Mouse (Mus musculus): Measurements from ENCODE around the gene Pde8b.

Gene Pde8b

GRCm38 (mm10) chr13:95249511-95250456, at the start of gene Pde8b:
Gene Pde8b, minus strand, starts transcription at chr13:95250336.
- in situ Hi-C loops (cut with MboI, MseI): no loop called here

GRCm38 (mm10) chr13:95291983-95292382, 41.8 kb upstream of the Pde8b start:
- in situ Hi-C loops (cut with MboI, MseI): no loop called here

- in situ Hi-C loops (cut with MboI, MseI): no loop called here
Observed at GRCm38 (mm10) chr13:95288027-95288426, 37.9 kb upstream of the Pde8b start.

- in situ Hi-C loops (cut with MboI, MseI): no loop called here
Observed at GRCm38 (mm10) chr13:95286989-95287388, 36.9 kb upstream of the Pde8b start.

- in situ Hi-C loops (cut with MboI, MseI): no loop called here
Observed at GRCm38 (mm10) chr13:95281740-95282673, 31.9 kb upstream of the Pde8b start.

GRCm38 (mm10) chr13:95278426-95279025, 28.4 kb upstream of the Pde8b start:
- in situ Hi-C loops (cut with MboI, MseI): no loop called here

GRCm38 (mm10) chr13:95264691-95265090, 14.6 kb upstream of the Pde8b start:
- in situ Hi-C loops (cut with MboI, MseI): no loop called here

- in situ Hi-C loops (cut with MboI, MseI): no loop called here
Observed at GRCm38 (mm10) chr13:95260886-95261789, 11.0 kb upstream of the Pde8b start.

GRCm38 (mm10) chr13:95260391-95260790, 10.3 kb upstream of the Pde8b start:
- in situ Hi-C loops (cut with MboI, MseI): no loop called here

GRCm38 (mm10) chr13:95257083-95257482, 6.9 kb upstream of the Pde8b start:
- in situ Hi-C loops (cut with MboI, MseI): no loop called here

- in situ Hi-C loops (cut with MboI, MseI): no loop called here
Observed at GRCm38 (mm10) chr13:95255083-95255482, 4.9 kb upstream of the Pde8b start.

- in situ Hi-C loops (cut with MboI, MseI): no loop called here
Observed at GRCm38 (mm10) chr13:95243026-95243425, 7.1 kb downstream of the Pde8b start.

- in situ Hi-C loops (cut with MboI, MseI): no loop called here
Observed at GRCm38 (mm10) chr13:95237488-95237887, 12.6 kb downstream of the Pde8b start.

GRCm38 (mm10) chr13:95235261-95235660, 14.9 kb downstream of the Pde8b start:
- in situ Hi-C loops (cut with MboI, MseI): no loop called here

GRCm38 (mm10) chr13:95231366-95232138, 18.6 kb downstream of the Pde8b start:
- in situ Hi-C loops (cut with MboI, MseI): no loop called here

GRCm38 (mm10) chr13:95230326-95230725, 19.8 kb downstream of the Pde8b start:
- in situ Hi-C loops (cut with MboI, MseI): no loop called here

GRCm38 (mm10) chr13:95224491-95224890, 25.6 kb downstream of the Pde8b start:
- in situ Hi-C loops (cut with MboI, MseI): no loop called here

GRCm38 (mm10) chr13:95223427-95223772, 26.7 kb downstream of the Pde8b start:
- in situ Hi-C loops (cut with MboI, MseI): no loop called here

- in situ Hi-C loops (cut with MboI, MseI): no loop called here
Observed at GRCm38 (mm10) chr13:95222569-95223426, 27.3 kb downstream of the Pde8b start.
